Mouse (Mus musculus) kidney, postnatal 0 days (tissue): Measurements from ENCODE around the gene Klhdc8a. TPM values are rescaled to one million over a fixed set of nuclear protein-coding genes. Genes with fewer than 3 reads are reported as not detected.
A peak's percentile ranks its signal among the peaks of the same experiment; 100 is the strongest.

Source experiments
- ATAC-seq: fragments of 200-750 bp; cut with Nextera tagmentation; replicated peaks from 2 replicates; pipeline ENCODE4 v1.8.0; 2017; ENCODE audit warnings: low read depth, moderate number of reproducible peaks, moderate TSS enrichment, moderate library complexity; ENCODE audit not compliant: low FRiP score
- DNase-seq: peaks from one replicate; pipeline ENCODE4 v3.0.0-alpha.2; 2016; ENCODE audit warnings: low spot score
- H3K27ac ChIP-seq: fragments of 300-500 bp; sonication (generic); 2 replicates; pipeline ENCODE4 v1.5.1; 2014; ENCODE audit warnings: mild to moderate bottlenecking
- H3K27me3 ChIP-seq: fragments of 300-500 bp; sonication (generic); 2 replicates; pipeline ENCODE4 v1.6.1; 2014; ENCODE audit warnings: low read length, mixed read lengths; ENCODE audit not compliant: insufficient read depth
- H3K36me3 ChIP-seq: fragments of 300-500 bp; sonication (generic); 2 replicates; pipeline ENCODE4 v1.6.1; 2014; ENCODE audit warnings: low read length, mixed read lengths; ENCODE audit not compliant: insufficient read depth
- H3K4me1 ChIP-seq: fragments of 300-500 bp; sonication (generic); replicated peaks from 2 replicates; pipeline ENCODE4 v1.6.1; 2014; ENCODE audit warnings: antibody characterized with exemption, low read length, mixed read lengths; ENCODE audit not compliant: insufficient read depth
- H3K4me2 ChIP-seq: fragments of 300-500 bp; sonication (generic); 2 replicates; pipeline ENCODE4 v1.6.1; 2014; ENCODE audit warnings: mild to moderate bottlenecking, low read length, moderate library complexity, mixed read lengths
- H3K4me3 ChIP-seq: fragments of 300-500 bp; sonication (generic); replicated peaks from 2 replicates; pipeline ENCODE4 v1.5.1; 2014; ENCODE audit warnings: low read depth, low read length
- H3K9ac ChIP-seq: fragments of 300-500 bp; sonication (generic); 2 replicates; pipeline ENCODE4 v1.6.1; 2014; ENCODE audit warnings: low read depth, low read length
- H3K9me3 ChIP-seq: fragments of 300-500 bp; sonication (generic); replicated peaks from 2 replicates; pipeline ENCODE4 v1.6.1; 2016; ENCODE audit warnings: low read length, inconsistent platforms, mixed read lengths
- CTCF ChIP-seq: IDR thresholded peaks from 2 replicates; pipeline ENCODE4 v1.5.1; 2016; ENCODE audit warnings: antibody characterized with exemption, low read depth, mild to moderate bottlenecking, moderate library complexity
- WGBS: fragments of 180-500 bp; shearing (Covaris S2); extraction: QIAGEN DNeasy Blood & Tissue Kit; methylation state at CpG from one replicate; pipeline ENCODE4 v1.1.7; 2014; 5-methylcytosine and 5-hydroxymethylcytosine counted together
- polyA plus RNA-seq: library from polyadenylated mRNA; unstranded; fragments of >200 nt; fragmentation: Nextera tagmentation; extraction: Ambion mirVana; gene quantifications from 2 replicates; pipeline ENCODE4 v1.2.1, GENCODE M21; 2015

The Klhdc8a gene
- polyA plus RNA-seq, 1 experiment from 2014 or later = 5.0 TPM

DNA sequence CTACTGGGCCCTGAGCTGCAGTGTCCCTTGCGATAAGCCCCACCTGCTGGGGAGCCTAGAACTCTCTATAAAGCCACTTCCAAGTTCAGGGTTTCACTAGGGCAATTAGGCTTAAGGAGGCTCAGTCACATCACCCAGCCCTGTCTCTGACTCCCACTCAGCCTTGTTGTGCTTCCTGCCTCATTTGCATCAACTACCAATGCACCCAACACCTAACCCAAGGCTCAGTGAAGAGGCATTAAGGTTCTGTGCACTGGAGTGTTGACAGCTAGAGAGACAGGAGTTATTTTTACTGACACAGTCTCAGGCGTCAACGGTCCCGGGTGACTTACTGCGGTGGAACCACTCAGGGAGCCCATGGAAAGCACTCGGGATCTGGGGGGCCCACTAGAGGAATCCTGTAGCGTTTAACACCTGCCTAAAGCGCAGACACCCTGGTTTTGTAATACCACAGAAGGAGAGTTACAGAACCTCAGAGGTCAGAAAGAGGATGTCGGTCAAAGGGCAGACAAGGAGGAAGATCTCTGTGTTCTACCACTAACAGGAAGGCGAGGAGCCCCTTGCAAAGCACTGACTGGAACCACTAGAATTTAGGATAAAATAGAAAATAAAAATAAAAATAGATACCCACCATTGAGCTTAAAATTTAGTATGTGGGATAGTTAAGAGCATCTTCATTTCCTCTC, 12.9 kb downstream of the Klhdc8a start:
- no peaks in the 10 kb centered on the region for H3K9me3 ChIP-seq
- no peaks in the 10 kb centered on the region for H3K27me3 ChIP-seq
- no peak overlapping the region for H3K9ac ChIP-seq
- peak; percentile 39 for DNase-seq
- ATAC-seq = no peak
- no peak for TF ChIP-seq CTCF
- H3K4me3 ChIP-seq = no peak overlapping the region
- H3K36me3 ChIP-seq = no peaks in the 10 kb centered on the region
- no peak overlapping the region for H3K4me2 ChIP-seq
- peak overlapping the region; percentile 21; the same call in 1 of the 2 replicates for H3K27ac ChIP-seq
- H3K4me1 ChIP-seq = peaks cover 16% of the 10 kb centered on the region
- WGBS = 34% methylated on average over 10 of the region's 10 CpGs

GRCm38 (mm10) chr1:132312043-132312442, 13.6 kb downstream of the Klhdc8a start:
- Histone ChIP-seq H3K27ac (peak overlapping the region; percentile 13; the same call in 1 of the 2 replicates), H3K27me3 (no peaks in the 10 kb centered on the region), H3K9me3 (no peaks in the 10 kb centered on the region), H3K9ac (no peak overlapping the region), H3K4me3 (no peak overlapping the region), H3K36me3 (no peaks in the 10 kb centered on the region), H3K4me2 (no peak overlapping the region), H3K4me1 (peaks cover 16% of the 10 kb centered on the region)
- no peak for TF ChIP-seq CTCF
- DNase-seq (no peak), ATAC-seq (no peak)
- 42% methylated on average over 2 of the region's 2 CpGs for WGBS

DNA sequence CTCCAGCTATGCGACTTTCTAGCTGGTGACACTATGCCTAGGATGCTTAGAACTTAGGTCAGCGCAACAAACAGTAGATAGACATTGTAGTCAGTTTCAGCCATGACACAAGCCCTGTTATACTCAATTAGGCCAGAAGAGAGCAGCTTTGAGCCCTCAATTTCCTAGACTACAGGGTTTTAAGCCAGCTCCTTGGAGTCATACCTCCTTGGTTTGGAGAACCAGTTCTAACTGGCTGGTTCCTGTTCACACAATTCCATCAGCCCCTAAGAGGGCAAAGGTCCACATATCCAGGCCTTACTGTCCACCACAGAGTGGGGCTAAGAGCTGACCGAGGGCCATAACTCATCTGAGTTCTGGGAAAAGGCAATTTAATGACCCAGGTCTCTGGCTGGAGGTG, 14.3 kb downstream of the Klhdc8a start:
- 51% methylated on average over 3 of the region's 3 CpGs for WGBS
- no peak overlapping the region for H3K4me3 ChIP-seq

GRCm38 (mm10) chr1:132315889-132316624, 17.6 kb downstream of the Klhdc8a start, which contains the start of gene Nuak2:
TSS of gene Nuak2 (plus strand) at chr1:132316126.
- H3K4me2 ChIP-seq = peak within 1 kb of the TSS; percentile 91
- no peak for TF ChIP-seq CTCF
- peak; percentile 91 for DNase-seq
- no peaks in the 10 kb centered on the region for H3K36me3 ChIP-seq
- peak; percentile 82 for ATAC-seq
- H3K9ac ChIP-seq = peak within 1 kb of the TSS; percentile 55
- no peak within 1 kb of the TSS; the same call in 1 of the 2 replicates for H3K27ac ChIP-seq
- peaks cover 32% of the 10 kb centered on the region for H3K4me1 ChIP-seq
- under 1% methylated on average over 67 of the region's 67 CpGs for WGBS
- H3K27me3 ChIP-seq = no peaks in the 10 kb centered on the region
- no peaks in the 10 kb centered on the region for H3K9me3 ChIP-seq
- H3K4me3 ChIP-seq = peak within 1 kb of the TSS; percentile 55

More for the DNA sequence above, 14.3 kb downstream of the Klhdc8a start:
- peak; percentile 93 for DNase-seq
- Histone ChIP-seq H3K9me3 (no peaks in the 10 kb centered on the region), H3K27me3 (no peaks in the 10 kb centered on the region), H3K9ac (no peak overlapping the region), H3K36me3 (no peaks in the 10 kb centered on the region), H3K4me2 (no peak overlapping the region), H3K4me1 (peaks cover 19% of the 10 kb centered on the region), H3K27ac (0 out of 2 replicates have a peak overlapping the region, but pooled peaks have one; percentile 25)
- ATAC-seq = peak; percentile 84
- peak; percentile 79 for TF ChIP-seq CTCF

GRCm38 (mm10) chr1:132316625-132316994, 18.2 kb downstream of the Klhdc8a start:
- Histone ChIP-seq H3K9ac (peak overlapping the region; percentile 55), H3K27ac (no peak overlapping the region), H3K4me2 (peak overlapping the region; percentile 91), H3K4me3 (peak overlapping the region; percentile 55), H3K27me3 (no peaks in the 10 kb centered on the region), H3K9me3 (no peaks in the 10 kb centered on the region), H3K36me3 (no peaks in the 10 kb centered on the region), H3K4me1 (peaks cover 27% of the 10 kb centered on the region)
- ATAC-seq = no peak
- TF ChIP-seq CTCF = no peak
- WGBS = 34% methylated on average over 7 of the region's 7 CpGs
- DNase-seq = no peak

GRCm38 (mm10) chr1:132317413-132317812, 19.0 kb downstream of the Klhdc8a start:
- TF ChIP-seq CTCF = no peak
- Histone ChIP-seq H3K9ac (no peak overlapping the region), H3K4me3 (no peak overlapping the region), H3K36me3 (no peaks in the 10 kb centered on the region), H3K4me1 (peaks cover 23% of the 10 kb centered on the region), H3K27me3 (no peaks in the 10 kb centered on the region), H3K27ac (0 out of 2 replicates have a peak overlapping the region, but pooled peaks have one; percentile 2), H3K4me2 (peak overlapping the region; percentile 91; the same call in 1 of the 2 replicates), H3K9me3 (no peaks in the 10 kb centered on the region)
- 72% methylated on average over 4 of the region's 4 CpGs for WGBS
- no peak for DNase-seq
- ATAC-seq = no peak
